Mouse (Mus musculus) brain, embryonic 14.5 days (tissue): ENCODE measurements around the gene Tuba1b.

Experiments used
- CTCF ChIP-seq: fragments of 200-500 bp; IDR thresholded peaks from 2 replicates; pipeline ENCODE4 v1.5.1; 2012; ENCODE audit warnings: inconsistent platforms, mild to moderate bottlenecking, moderate library complexity, borderline replicate concordance; ENCODE audit not compliant: insufficient read depth, insufficient read length; ENCODE audit errors: extremely low read depth
- POLR2A ChIP-seq: fragments of 200-500 bp; IDR thresholded peaks from 2 replicates; pipeline ENCODE4 v1.6.1; 2012; ENCODE audit warnings: mild to moderate bottlenecking, inconsistent platforms, borderline replicate concordance; ENCODE audit not compliant: poor library complexity, insufficient read depth, insufficient read length, severe bottlenecking; ENCODE audit errors: extremely low read depth

- TF ChIP-seq POLR2A (no peak), CTCF (peak; percentile 36; the same call in 1 of the 2 replicates)
Observed at GRCm38 (mm10) chr15:98952751-98953400, 18.5 kb upstream of the Tuba1b start.
